Mouse (Mus musculus): Measurements from ENCODE around the gene Aak1.

GRCm38 (mm10) chr6:86997360-86997759 is 148.0 kb downstream of the Aak1 start:
- TF ChIP-seq CTCF (IDR thresholded peaks at IDR 0.05; ENCODE audit: low read depth): no peak
- TF ChIP-seq EP300 (IDR thresholded peaks at IDR 0.05; ENCODE audit: low read depth): no peak
